11 mouse cellular contexts compared by ENCODE assay signal in genomic region chr7:44446070-44446855, GRCm38 (mm10). TPM values are rescaled to one million over a fixed set of nuclear protein-coding genes. Genes with fewer than 3 reads are reported as not detected.
A peak's percentile ranks its signal among the peaks of the same experiment; 100 is the strongest.
DNase-seq lines count a peak whose midpoint lies in the region; ATAC-seq and TF ChIP-seq lines count a peak whose summit lies in the region.
"Had no signal": no experiment of that assay in that cellular context is flagged by ENCODE, and none has a peak within 500 bp of the region (broad histone marks: within the 10 kb centered on the region; RNA-seq: fewer than 3 reads in every experiment).

No protein-coding gene starts in this region.

- ATAC-seq in midbrain, postnatal 0 days (ENCODE audit: low FRiP score), result no peak

- TF ChIP-seq POLR2A in heart, adult 2 months (IDR thresholded peaks at IDR 0.05; ENCODE audit: insufficient read depth, low read depth, low read length), result no peak
- no peak for TF ChIP-seq POLR2A in cortical plate, adult 2 months (IDR thresholded peaks at IDR 0.05; ENCODE audit: extremely low read depth, insufficient read depth, low read length)

- TF ChIP-seq CTCF in heart, adult 2 months (IDR thresholded peaks at IDR 0.05), result peak; percentile 36; the same call in 1 of the 2 replicates
- TF ChIP-seq CTCF in left cerebral cortex, adult 2 months (IDR thresholded peaks at IDR 0.05), result no peak; the same call in none of the 2 replicates
- TF ChIP-seq CTCF in cortical plate, adult 2 months (IDR thresholded peaks at IDR 0.05; ENCODE audit: extremely low read depth, insufficient read depth, low read length), result no peak
- peak; percentile 30; the same call in 1 of the 2 replicates for TF ChIP-seq CTCF in midbrain, postnatal 0 days (IDR thresholded peaks at IDR 0.05)

- no peak overlapping the region for H3K4me3 ChIP-seq in heart, adult 2 months
- peak overlapping the region; percentile 78 for H3K4me3 ChIP-seq in left cerebral cortex, adult 2 months
- no peak overlapping the region; the same call in 1 of the 2 replicates for H3K4me3 ChIP-seq in cortical plate, adult 2 months (ENCODE audit: insufficient read depth, low read length)
- 0 out of 2 replicates have a peak overlapping the region, but pooled peaks have one; percentile 1 for H3K4me3 ChIP-seq in midbrain, postnatal 0 days (ENCODE audit: low read depth, low read length)

- 29% methylated on average over 12 of the region's 12 CpGs for WGBS in heart, adult 2 months
- 33% methylated on average over 12 of the region's 12 CpGs for WGBS in midbrain, postnatal 0 days

- peak overlapping the region; percentile 86 for H3K4me2 ChIP-seq in midbrain, postnatal 0 days (ENCODE audit: low read depth, low read length, poor library complexity, severe bottlenecking)

- no peaks in the 10 kb centered on the region for H3K79me2 ChIP-seq in heart, adult 2 months (replicated peaks; ENCODE audit: control insufficient read depth, insufficient read depth, low read length)

- peaks cover 2% of the 10 kb centered on the region; the same call in 1 of the 2 replicates for H3K27me3 ChIP-seq in heart, adult 2 months (ENCODE audit: control insufficient read depth, insufficient read depth, low read length)
- H3K27me3 ChIP-seq in midbrain, postnatal 0 days (ENCODE audit: insufficient read depth, low read length), result no peaks in the 10 kb centered on the region

- no peaks in the 10 kb centered on the region for H3K4me1 ChIP-seq in heart, adult 2 months (ENCODE audit: control insufficient read depth, insufficient read depth, low read length)
- peaks cover 21% of the 10 kb centered on the region for H3K4me1 ChIP-seq in cortical plate, adult 2 months (ENCODE audit: control insufficient read depth, insufficient read depth, low read length)
- H3K4me1 ChIP-seq in midbrain, postnatal 0 days (ENCODE audit: insufficient read depth, low read length), result peaks cover 20% of the 10 kb centered on the region

- TF ChIP-seq EP300 in heart, adult 2 months (IDR thresholded peaks at IDR 0.05; ENCODE audit: insufficient read depth, low read depth, low read length), result no peak

- no peak overlapping the region for H3K9ac ChIP-seq in heart, adult 2 months (ENCODE audit: low read depth, low read length)
- peak overlapping the region; percentile 15; the same call in 1 of the 2 replicates for H3K9ac ChIP-seq in midbrain, postnatal 0 days (replicated peaks; ENCODE audit: low read length, poor library complexity, severe bottlenecking)

- intact Hi-C loops in heart, adult 2 months (cut with DNase I), result loop anchor here (5.0 kb wide), 1 partner anchor 36 kb away; no protein-coding TSS in a partner anchor
- intact Hi-C loops in heart, postnatal 14 days (cut with DNase I), result loop anchor here (5.0 kb wide), 1 partner anchor 41 kb away; no protein-coding TSS in a partner anchor
- intact Hi-C loops in left cerebral cortex, adult 2 months (cut with DNase I), result no loop called here
- intact Hi-C loops in left cerebral cortex, postnatal 25 days (cut with DNase I), result no loop called here

- DNase-seq in heart, adult 2 months, result no peak
- DNase-seq in heart, postnatal 14 days, result no peak
- no peak for DNase-seq in left cerebral cortex, adult 2 months (ENCODE audit: extremely low spot score in 1 of 2, low spot score in 2 of 2)
- no peak for DNase-seq in left cerebral cortex, postnatal 25 days (ENCODE audit: low spot score in 2 of 2)
- no peak for DNase-seq in midbrain, postnatal 0 days (ENCODE audit: low spot score)
- DNase-seq in urinary bladder, postnatal 4 days (ENCODE audit: low spot score in 2 of 2), result no peak
- DNase-seq in adrenal gland, postnatal 25 days, result no peak
- DNase-seq: retina, postnatal 1 day had no signal

- no peaks in the 10 kb centered on the region for H3K9me3 ChIP-seq in midbrain, postnatal 0 days (ENCODE audit: low read length)

- no peaks in the 10 kb centered on the region for H3K36me3 ChIP-seq in heart, adult 2 months (ENCODE audit: control insufficient read depth, insufficient read depth, low read length)
- peaks cover 32% of the 10 kb centered on the region for H3K36me3 ChIP-seq in midbrain, postnatal 0 days (ENCODE audit: insufficient read depth, low read length)

- H3K27ac ChIP-seq in heart, adult 2 months, result no peak overlapping the region
- peak overlapping the region; percentile 70 for H3K27ac ChIP-seq in left cerebral cortex, adult 2 months
- peak overlapping the region; percentile 60; the same call in 1 of the 2 replicates for H3K27ac ChIP-seq in cortical plate, adult 2 months (ENCODE audit: insufficient read depth, low read length)
- H3K27ac ChIP-seq in midbrain, postnatal 0 days (ENCODE audit: low read depth, low read length), result 0 out of 2 replicates have a peak overlapping the region, but pooled peaks have one; percentile 32

RNA-seq across cellular contexts. Expression of gene Lrrc4b, which starts 17.4 kb away (rescaled TPM):
- 10 to 100 TPM; 30.1 to 34.1 TPM for total RNA-seq in heart, adult 2 months (2021)
- polyA plus RNA-seq in heart, adult 2 months (2012; rRNA removed), result 33.2 and 36.2 TPM in 2 replicates
- 10 to 100 TPM; 18.7 to 19.7 TPM for total RNA-seq in heart, postnatal 14 days (2021)
- 100 to 1,000 TPM; 278 to 294 TPM for total RNA-seq in left cerebral cortex, adult 2 months (2021)
- total RNA-seq in left cerebral cortex, postnatal 25 days (2021), result 100 to 1,000 TPM; 268 to 278 TPM
- polyA plus RNA-seq in cortical plate, adult 2 months (2012; rRNA removed), result 190 and 192 TPM in 2 replicates
- total RNA-seq in midbrain, postnatal 0 days (2014; rRNA removed), result 589 and 657 TPM in 2 replicates
- 24.2 and 26.9 TPM in 2 replicates for polyA plus RNA-seq in midbrain, postnatal 0 days (2015; fragmentation: Nextera tagmentation; extraction: Ambion mirVana)
- total RNA-seq in adrenal gland, postnatal 25 days (2021), result 4.3 and 5.8 TPM in 2 replicates
- total RNA-seq: granulocyte monocyte progenitor cell, adult 5-6 weeks; megakaryocyte-erythroid progenitor cell, adult 5-6 weeks had no signal

RNA-seq across cellular contexts. Expression of gene Aspdh, which starts 18.9 kb away (rescaled TPM):
- total RNA-seq in heart, adult 2 months (2021), result 1 to 10 TPM; 1.3 to 1.5 TPM
- 2.4 and 2.6 TPM in 2 replicates for polyA plus RNA-seq in heart, adult 2 months (2012; rRNA removed)
- 1 to 10 TPM in 1 of 2 experiments, under 1 TPM in 1; 1.00 to 1.1 TPM for total RNA-seq in heart, postnatal 14 days (2021)
- 10 to 100 TPM in 1 of 2 experiments, 1 to 10 TPM in 1; 9.8 to 10.0 TPM for total RNA-seq in left cerebral cortex, adult 2 months (2021)
- total RNA-seq in left cerebral cortex, postnatal 25 days (2021), result 10 to 100 TPM in 1 of 2 experiments, 1 to 10 TPM in 1; 9.6 to 10.1 TPM
- 8.2 and 8.7 TPM in 2 replicates for polyA plus RNA-seq in cortical plate, adult 2 months (2012; rRNA removed)
- total RNA-seq in midbrain, postnatal 0 days (2014; rRNA removed), result 7.1 and 11.8 TPM in 2 replicates
- polyA plus RNA-seq in midbrain, postnatal 0 days (2015; fragmentation: Nextera tagmentation; extraction: Ambion mirVana), result 2.1 and 3.7 TPM in 2 replicates
- total RNA-seq in adrenal gland, postnatal 25 days (2021), result 0.61 and 1.9 TPM in 2 replicates
- total RNA-seq: granulocyte monocyte progenitor cell, adult 5-6 weeks; megakaryocyte-erythroid progenitor cell, adult 5-6 weeks had no signal

RNA-seq across cellular contexts. Expression of gene Josd2, which starts 21.5 kb away (rescaled TPM):
- 100 to 1,000 TPM; 139 to 147 TPM for total RNA-seq in heart, adult 2 months (2021)
- 211 and 242 TPM in 2 replicates for polyA plus RNA-seq in heart, adult 2 months (2012; rRNA removed)
- total RNA-seq in heart, postnatal 14 days (2021), result 100 to 1,000 TPM; 105 to 111 TPM
- total RNA-seq in left cerebral cortex, adult 2 months (2021), result 10 to 100 TPM; 72.3 to 86.6 TPM
- total RNA-seq in left cerebral cortex, postnatal 25 days (2021), result 10 to 100 TPM; 73.6 to 86.0 TPM
- polyA plus RNA-seq in cortical plate, adult 2 months (2012; rRNA removed), result 232 and 256 TPM in 2 replicates
- total RNA-seq in midbrain, postnatal 0 days (2014; rRNA removed), result 25.5 and 38.5 TPM in 2 replicates
- polyA plus RNA-seq in midbrain, postnatal 0 days (2015; fragmentation: Nextera tagmentation; extraction: Ambion mirVana), result 22.7 and 25.4 TPM in 2 replicates
- total RNA-seq in adrenal gland, postnatal 25 days (2021), result 43.9 and 49.2 TPM in 2 replicates

RNA-seq across cellular contexts. Expression of gene Emc10, which starts 50.1 kb away (rescaled TPM):
- total RNA-seq in heart, adult 2 months (2021), result 10 to 100 TPM; 86.1 to 87.6 TPM
- 152 and 180 TPM in 2 replicates for polyA plus RNA-seq in heart, adult 2 months (2012; rRNA removed)
- 10 to 100 TPM; 95.4 to 98.8 TPM for total RNA-seq in heart, postnatal 14 days (2021)
- 100 to 1,000 TPM; 192 to 201 TPM for total RNA-seq in left cerebral cortex, adult 2 months (2021)
- total RNA-seq in left cerebral cortex, postnatal 25 days (2021), result 100 to 1,000 TPM; 165 to 173 TPM
- 297 and 308 TPM in 2 replicates for polyA plus RNA-seq in cortical plate, adult 2 months (2012; rRNA removed)
- 247 and 273 TPM in 2 replicates for total RNA-seq in midbrain, postnatal 0 days (2014; rRNA removed)
- 150 and 154 TPM in 2 replicates for polyA plus RNA-seq in midbrain, postnatal 0 days (2015; fragmentation: Nextera tagmentation; extraction: Ambion mirVana)
- total RNA-seq in adrenal gland, postnatal 25 days (2021), result 83.9 and 97.6 TPM in 2 replicates

RNA-seq across cellular contexts. Expression of gene Fam71e1, which starts 50.1 kb away (rescaled TPM):
- total RNA-seq in heart, adult 2 months (2021), result 1 to 10 TPM; 2.6 to 3.3 TPM
- polyA plus RNA-seq in heart, adult 2 months (2012; rRNA removed), result 4.1 and 6.4 TPM in 2 replicates
- total RNA-seq in heart, postnatal 14 days (2021), result 1 to 10 TPM; 5.3 to 6.5 TPM
- total RNA-seq in left cerebral cortex, adult 2 months (2021), result 10 to 100 TPM; 15.5 to 21.0 TPM
- total RNA-seq in left cerebral cortex, postnatal 25 days (2021), result 10 to 100 TPM; 17.4 to 18.9 TPM
- polyA plus RNA-seq in cortical plate, adult 2 months (2012; rRNA removed), result 27.0 and 29.4 TPM in 2 replicates
- 18.5 and 19.3 TPM in 2 replicates for total RNA-seq in midbrain, postnatal 0 days (2014; rRNA removed)
- polyA plus RNA-seq in midbrain, postnatal 0 days (2015; fragmentation: Nextera tagmentation; extraction: Ambion mirVana), result 23.8 and 27.7 TPM in 2 replicates
- total RNA-seq in adrenal gland, postnatal 25 days (2021), result 12.3 and 17.5 TPM in 2 replicates

Comparison
In these comparisons a context has a peak if more than half of its experiments do, and no peak if none do; other contexts are left out.
1. H3K4me3 ChIP-seq: peak in left cerebral cortex, adult 2 months (single experiment) and midbrain, postnatal 0 days (single experiment); none in heart, adult 2 months (single experiment) and cortical plate, adult 2 months (single experiment).
2. CTCF ChIP-seq: peak in heart, adult 2 months (single experiment) and midbrain, postnatal 0 days (single experiment); none in left cerebral cortex, adult 2 months (single experiment) and cortical plate, adult 2 months (single experiment).
3. RNA of gene Lrrc4b, which starts 17.4 kb away (total RNA-seq): 589 to 657 TPM in midbrain, postnatal 0 days, 278 to 294 TPM in left cerebral cortex, adult 2 months and 268 to 278 TPM in left cerebral cortex, postnatal 25 days; 30.1 to 34.1 TPM in heart, adult 2 months, 18.7 to 19.7 TPM in heart, postnatal 14 days and 4.3 to 5.8 TPM in adrenal gland, postnatal 25 days; every median in the first group is over 4 times any median in the second.
4. intact Hi-C loops: an anchor here in heart, adult 2 months (5.0 kb wide) and heart, postnatal 14 days (5.0 kb wide); none called in left cerebral cortex, adult 2 months and left cerebral cortex, postnatal 25 days.